Mouse (Mus musculus) embryonic facial prominence, embryonic 11.5 days (tissue): ENCODE results near the gene Cdc42se2. TPM values are rescaled to one million over a fixed set of nuclear protein-coding genes. Genes with fewer than 3 reads are reported as not detected.

Source experiments
- ATAC-seq: fragments of 200-750 bp; cut with Nextera tagmentation; replicated peaks from 2 replicates; pipeline ENCODE4 v1.8.0; 2017; ENCODE audit warnings: low read depth; ENCODE audit not compliant: insufficient number of reproducible peaks, low FRiP score, low TSS enrichment
- DNase-seq: peaks from one replicate; pipeline ENCODE4 v3.0.0-alpha.2; 2015; ENCODE audit warnings: low spot score
- H3K27ac ChIP-seq: fragments of 300-500 bp; sonication (generic); replicated peaks from 2 replicates; pipeline ENCODE4 v1.5.1; 2014; ENCODE audit warnings: mild to moderate bottlenecking, low read depth, low read length, control low read depth
- H3K27me3 ChIP-seq: fragments of 300-500 bp; sonication (generic); 2 replicates; pipeline ENCODE4 v1.6.1; 2014; ENCODE audit warnings: mild to moderate bottlenecking, low read length, moderate library complexity, mixed read lengths; ENCODE audit not compliant: control insufficient read depth, insufficient read depth
- H3K36me3 ChIP-seq: fragments of 300-500 bp; sonication (generic); replicated peaks from 2 replicates; pipeline ENCODE4 v1.6.1; 2014; ENCODE audit warnings: low read depth, mild to moderate bottlenecking, low read length, moderate library complexity, mixed read lengths; ENCODE audit not compliant: control insufficient read depth, insufficient read depth
- H3K4me1 ChIP-seq: fragments of 300-500 bp; sonication (generic); 2 replicates; pipeline ENCODE4 v1.6.1; 2014; ENCODE audit warnings: low read length, mixed read lengths; ENCODE audit not compliant: control insufficient read depth, insufficient read depth
- H3K4me2 ChIP-seq: fragments of 300-500 bp; sonication (generic); 2 replicates; pipeline ENCODE4 v1.6.1; 2014; ENCODE audit warnings: low read depth, mild to moderate bottlenecking, control low read depth, low read length, moderate library complexity
- H3K4me3 ChIP-seq: fragments of 300-500 bp; sonication (generic); 2 replicates; pipeline ENCODE4 v1.5.1; 2014; ENCODE audit warnings: low read depth, low read length, control low read depth
- H3K9ac ChIP-seq: fragments of 300-500 bp; sonication (generic); replicated peaks from 2 replicates; pipeline ENCODE4 v1.6.1; 2014; ENCODE audit warnings: mild to moderate bottlenecking, control low read depth, low read length
- H3K9me3 ChIP-seq: fragments of 300-500 bp; sonication (generic); replicated peaks from 2 replicates; pipeline ENCODE4 v1.6.1; 2016; ENCODE audit warnings: mild to moderate bottlenecking, low read length, inconsistent platforms, mixed read lengths; ENCODE audit not compliant: control insufficient read depth
- WGBS: fragments of 180-500 bp; shearing (Covaris S2); extraction: QIAGEN DNeasy Blood & Tissue Kit; methylation state at CpG from one replicate; pipeline ENCODE4 v1.1.7; 2014; 5-methylcytosine and 5-hydroxymethylcytosine counted together
- polyA plus RNA-seq: library from polyadenylated mRNA; unstranded; fragments of >200 nt; fragmentation: Nextera tagmentation; extraction: Ambion mirVana; gene quantifications from 2 replicates; pipeline ENCODE4 v1.2.1, GENCODE M21; 2014

The Cdc42se2 gene
- polyA plus RNA-seq, 1 experiment from 2014 or later, result 150 TPM

DNA sequence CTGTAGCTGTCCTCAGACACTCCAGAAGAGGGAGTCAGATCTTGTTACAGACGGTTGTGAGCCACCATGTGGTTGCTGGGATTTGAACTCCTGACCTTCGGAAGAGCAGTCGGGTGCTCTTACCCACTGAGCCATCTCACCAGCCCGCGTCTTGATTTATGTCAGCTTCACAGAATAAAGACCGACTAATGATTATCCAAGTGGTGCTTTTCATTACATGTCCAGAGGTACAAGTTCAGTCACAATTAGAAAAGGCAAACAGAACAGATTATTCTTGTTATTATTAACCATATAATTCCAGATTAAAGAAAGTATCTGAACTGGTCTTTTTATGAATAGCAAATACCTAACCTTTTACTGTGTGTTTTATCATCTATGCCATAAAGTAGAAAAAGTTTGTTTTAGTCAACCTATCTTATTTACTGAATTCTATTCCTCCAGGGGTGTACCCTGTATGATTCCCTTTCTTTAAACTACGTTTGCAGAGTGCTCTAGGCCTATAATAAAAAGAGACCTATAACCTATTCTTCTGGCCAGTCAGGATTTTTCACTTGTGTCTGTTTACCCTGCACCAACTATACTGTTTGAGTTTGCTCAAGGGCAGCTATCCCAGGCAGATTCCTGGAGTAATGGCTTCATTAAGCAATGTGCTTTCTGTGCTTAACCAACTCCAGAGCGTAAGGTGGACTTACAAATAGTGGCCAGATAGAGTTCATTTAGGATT is 113.7 kb downstream of the Cdc42se2 start:
- Histone ChIP-seq H3K4me3 (no peak overlapping the region), H3K27ac (no peak overlapping the region), H3K4me1 (no peaks in the 10 kb centered on the region), H3K9ac (no peak overlapping the region), H3K36me3 (no peaks in the 10 kb centered on the region), H3K9me3 (no peaks in the 10 kb centered on the region), H3K27me3 (no peaks in the 10 kb centered on the region), H3K4me2 (no peak overlapping the region)
- ATAC-seq, result no peak
- DNase-seq, result no peak
- WGBS, result 80% methylated on average over 8 of the region's 8 CpGs

Other genes starting within 250 kb of the Cdc42se2 start
- 7.4 and 9.6 TPM in 2 replicates for gene Lyrm7, start 73.2 kb upstream of the Cdc42se2 start, polyA plus RNA-seq
- 678 and 720 TPM in 2 replicates for gene Hint1, start 78.7 kb upstream of the Cdc42se2 start, polyA plus RNA-seq
- 70.6 and 76.2 TPM in 2 replicates for gene Gpx3, start 114.8 kb upstream of the Cdc42se2 start, polyA plus RNA-seq
- 9.1 and 11.6 TPM in 2 replicates for gene Tnip1, start 175.2 kb upstream of the Cdc42se2 start, polyA plus RNA-seq
- gene Anxa6, start 245.8 kb upstream of the Cdc42se2 start, polyA plus RNA-seq, result 112 and 116 TPM in 2 replicates